Mouse (Mus musculus) heart, adult 11 months (tissue): ENCODE data around the gene Krtap4-1.

Source experiments
- DNase-seq: peaks from one replicate; pipeline ENCODE4 v3.0.0; 2022

Krtap4-1 gene

DNA sequence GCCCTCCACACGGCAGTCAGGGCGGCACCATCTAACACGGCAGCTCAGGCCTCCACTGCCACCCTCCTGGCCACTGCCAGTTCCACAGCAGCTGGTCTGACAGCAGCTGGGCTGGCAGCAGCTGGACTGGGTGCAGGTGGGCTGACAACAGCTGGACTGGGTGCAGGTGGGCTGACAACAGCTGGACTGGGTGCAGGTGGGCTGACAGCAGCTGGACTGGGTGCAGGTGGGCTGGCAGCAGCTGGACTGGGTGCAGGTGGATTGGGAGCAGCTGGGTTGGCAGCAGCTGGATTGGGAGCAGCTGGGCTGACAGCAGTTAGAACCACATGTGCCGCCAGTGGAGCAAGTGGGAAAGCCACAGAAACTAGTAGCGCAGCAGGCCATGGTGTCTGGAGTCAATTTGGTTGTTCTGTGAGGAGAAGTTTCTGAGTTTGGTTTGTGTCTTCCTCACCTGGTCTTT, 44.8 kb downstream of the Krtap4-1 start, which contains the start of gene Krtap1-4:
Gene Krtap1-4 (minus strand): TSS at position 410 of the 460 bp plus-strand sequence.
- peak; percentile 71 for DNase-seq

DNA sequence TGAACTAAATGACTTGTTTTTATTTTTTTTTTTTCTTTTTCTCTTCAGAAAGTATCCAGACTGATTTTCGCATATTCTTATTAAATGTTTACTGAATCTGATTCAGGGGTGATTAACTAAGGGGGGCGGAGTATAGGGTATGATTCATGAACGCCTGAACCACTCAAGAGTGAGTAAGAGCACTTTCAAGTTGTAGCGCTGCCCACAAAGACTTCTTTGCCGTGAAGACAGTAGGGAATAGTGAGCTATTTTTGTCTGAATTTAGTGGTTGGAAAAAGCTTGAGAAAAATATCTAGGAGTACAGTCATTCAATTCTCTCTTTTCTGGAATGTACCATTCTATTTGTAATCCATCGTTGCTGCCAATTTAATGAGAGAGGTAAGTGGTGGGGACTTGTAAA, 46.5 kb downstream of the Krtap4-1 start:
- DNase-seq, result peak; percentile 22

DNA sequence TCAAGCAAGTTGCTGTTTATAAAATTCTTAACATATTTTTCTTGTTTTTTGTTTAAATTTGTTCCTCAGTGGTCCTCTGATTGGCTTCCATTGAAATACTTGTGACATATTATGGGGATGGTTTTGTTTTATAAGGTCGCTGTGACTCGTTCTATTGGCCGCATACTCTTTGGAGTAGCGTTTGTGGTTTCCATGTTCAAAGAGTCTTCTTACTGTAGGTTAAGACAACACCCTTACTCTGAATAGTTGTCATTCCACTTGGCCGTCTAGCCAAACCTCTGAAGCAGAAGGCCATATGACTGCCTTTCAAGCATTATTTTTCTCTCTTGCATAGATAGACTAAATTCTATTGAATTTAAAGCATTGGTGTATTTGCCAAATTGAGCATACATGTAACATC, 47.0 kb downstream of the Krtap4-1 start:
- peak; percentile 7 for DNase-seq

DNA sequence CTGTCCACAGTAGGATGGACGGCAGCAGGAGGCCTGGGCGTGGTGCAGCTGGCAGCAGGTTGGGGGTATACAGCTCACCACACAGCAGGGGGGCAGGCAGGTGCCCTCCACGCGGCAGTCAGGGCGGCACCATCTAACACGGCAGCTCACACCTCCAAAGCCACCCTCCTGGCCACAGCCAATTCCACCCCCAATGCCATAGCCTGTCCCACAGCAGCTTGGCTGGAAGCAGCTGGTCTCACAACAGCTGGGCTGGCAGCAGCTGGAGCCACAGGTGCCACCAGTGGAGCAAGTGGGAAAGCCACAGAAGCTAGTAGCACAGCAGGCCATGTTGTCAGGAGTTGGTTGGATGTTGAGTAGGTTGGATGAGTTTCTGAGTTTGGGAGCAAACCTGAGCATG, 47.4 kb downstream of the Krtap4-1 start, which contains the start of gene Krtap1-5:
Gene Krtap1-5 (minus strand): TSS at position 381 of the 400 bp plus-strand sequence.
- peak; percentile 74 for DNase-seq
